Comparison of ENCODE assay signal across 17 mouse cellular contexts in the genomic region with DNA sequence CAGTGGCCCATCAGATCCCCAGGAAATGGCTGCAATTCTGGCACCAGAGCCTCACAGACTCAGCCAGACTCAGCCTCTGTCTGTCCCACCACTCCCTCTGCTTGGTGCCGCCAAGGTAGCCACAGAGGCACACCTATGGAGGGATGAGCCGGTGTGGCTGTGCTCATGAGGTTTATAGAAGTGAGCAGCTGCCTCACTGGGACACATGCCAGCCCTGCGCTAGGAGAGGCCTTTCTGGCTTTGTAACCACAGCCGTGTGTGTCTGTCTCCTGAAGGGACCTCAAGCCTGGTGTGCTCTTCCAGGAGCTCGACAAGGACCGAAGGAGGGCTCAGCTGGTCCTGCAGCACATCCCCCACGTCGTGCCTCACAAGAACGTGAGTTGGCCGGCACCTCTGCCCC. TPM values are rescaled to one million over a fixed set of nuclear protein-coding genes. Genes with fewer than 3 reads are reported as not detected.
DNase-seq lines count a peak whose midpoint lies in the region; ATAC-seq and TF ChIP-seq lines count a peak whose summit lies in the region.
"Had no signal": no experiment of that assay in that cellular context is flagged by ENCODE, and none has a peak within 500 bp of the region (broad histone marks: within the 10 kb centered on the region; RNA-seq: fewer than 3 reads in every experiment).

No protein-coding gene starts in this region.

- DNase-seq in gastrocnemius, adult 2 months, result peak; percentile 62
- no peak for DNase-seq in gastrocnemius, postnatal 25 days
- DNase-seq in NIH3T3 (ENCODE audit: low read depth), result peak; percentile 76
- peak; percentile 35 for DNase-seq in brain, embryonic 14.5 days (ENCODE audit: low read depth)
- DNase-seq in cerebellum, postnatal 14 days, result peak; percentile 54 to 73
- DNase-seq in frontal cortex, postnatal 36 days (ENCODE audit: low spot score in 2 of 2), result no peak
- DNase-seq: heart, adult 2 months; kidney, adult 18-20 months; kidney, postnatal 4 days; liver, embryonic 13.5 days; right cerebral cortex, postnatal 14 days; thymus, postnatal 36 days had no signal

- ATAC-seq in kidney, embryonic 16.5 days (ENCODE audit: low FRiP score, low TSS enrichment), result no peak
- no peak for ATAC-seq in intestine, postnatal 0 days

- TF ChIP-seq CTCF in gastrocnemius, adult 2 months (IDR thresholded peaks at IDR 0.05), result no peak
- TF ChIP-seq CTCF in brain, embryonic 14.5 days (IDR thresholded peaks at IDR 0.05; ENCODE audit: borderline replicate concordance, extremely low read depth, insufficient read depth, insufficient read length), result no peak
- no peak for TF ChIP-seq CTCF in intestine, postnatal 0 days (IDR thresholded peaks at IDR 0.05; ENCODE audit: low read depth)

- no peaks in the 10 kb centered on the region for H3K4me1 ChIP-seq in kidney, embryonic 16.5 days (ENCODE audit: insufficient read depth, low read length)
- no peaks in the 10 kb centered on the region for H3K4me1 ChIP-seq in intestine, postnatal 0 days (replicated peaks; ENCODE audit: control insufficient read depth, insufficient read depth, low read length)
- H3K4me1 ChIP-seq: embryonic facial prominence, embryonic 13.5 days; liver, embryonic 13.5 days; midbrain, embryonic 12.5 days had no signal

- H3K4me3 ChIP-seq in gastrocnemius, adult 2 months, result no peak overlapping the region
- no peak overlapping the region for H3K4me3 ChIP-seq in kidney, embryonic 16.5 days (ENCODE audit: low read length)
- H3K4me3 ChIP-seq in intestine, postnatal 0 days (ENCODE audit: low read depth, low read length), result no peak overlapping the region
- H3K4me3 ChIP-seq: embryonic facial prominence, embryonic 13.5 days; heart, adult 2 months; liver, embryonic 13.5 days; midbrain, embryonic 12.5 days had no signal

- H3K4me2 ChIP-seq in kidney, embryonic 16.5 days (replicated peaks; ENCODE audit: low read depth, low read length), result no peak overlapping the region
- no peak overlapping the region for H3K4me2 ChIP-seq in intestine, postnatal 0 days (replicated peaks; ENCODE audit: low read depth)
- H3K4me2 ChIP-seq: embryonic facial prominence, embryonic 13.5 days; hindbrain, embryonic 14.5 days; liver, embryonic 13.5 days; midbrain, embryonic 12.5 days had no signal

- H3K9me3 ChIP-seq in kidney, embryonic 16.5 days (ENCODE audit: low read length), result no peaks in the 10 kb centered on the region
- no peaks in the 10 kb centered on the region for H3K9me3 ChIP-seq in intestine, postnatal 0 days (ENCODE audit: control insufficient read depth)
- H3K9me3 ChIP-seq: embryonic facial prominence, embryonic 13.5 days; liver, embryonic 13.5 days; midbrain, embryonic 12.5 days had no signal

- no peak overlapping the region for H3K27ac ChIP-seq in gastrocnemius, adult 2 months
- no peak overlapping the region for H3K27ac ChIP-seq in kidney, embryonic 16.5 days (ENCODE audit: low read length)
- H3K27ac ChIP-seq in intestine, postnatal 0 days (ENCODE audit: low read depth, low read length), result no peak overlapping the region
- H3K27ac ChIP-seq: embryonic facial prominence, embryonic 13.5 days; heart, adult 2 months; hindbrain, embryonic 14.5 days; liver, embryonic 13.5 days; midbrain, embryonic 12.5 days had no signal

- H3K9ac ChIP-seq in kidney, embryonic 16.5 days (replicated peaks; ENCODE audit: low read length), result no peak overlapping the region
- H3K9ac ChIP-seq in intestine, postnatal 0 days (ENCODE audit: low read depth, low read length), result no peak overlapping the region
- H3K9ac ChIP-seq: embryonic facial prominence, embryonic 13.5 days; hindbrain, embryonic 14.5 days; liver, embryonic 13.5 days; midbrain, embryonic 12.5 days had no signal

- intact Hi-C loops in gastrocnemius, adult 2 months (cut with DNase I), result no loop called here

- no peak for TF ChIP-seq POLR2A in brain, embryonic 14.5 days (IDR thresholded peaks at IDR 0.05; ENCODE audit: borderline replicate concordance, extremely low read depth, insufficient read depth, insufficient read length, poor library complexity, severe bottlenecking)

- H3K27me3 ChIP-seq in kidney, embryonic 16.5 days (ENCODE audit: insufficient read depth, low read length), result no peaks in the 10 kb centered on the region
- no peaks in the 10 kb centered on the region for H3K27me3 ChIP-seq in intestine, postnatal 0 days (replicated peaks; ENCODE audit: control insufficient read depth, insufficient read depth, low read length)
- H3K27me3 ChIP-seq: embryonic facial prominence, embryonic 13.5 days; liver, embryonic 13.5 days; midbrain, embryonic 12.5 days had no signal

- H3K36me3 ChIP-seq in kidney, embryonic 16.5 days (ENCODE audit: insufficient read depth, low read length), result peaks cover 98% of the 10 kb centered on the region
- peaks cover 99% of the 10 kb centered on the region for H3K36me3 ChIP-seq in intestine, postnatal 0 days (ENCODE audit: control insufficient read depth, insufficient read depth)

- 82% methylated on average over 10 of the region's 10 CpGs for WGBS in kidney, embryonic 16.5 days
- 82% methylated on average over 10 of the region's 10 CpGs for WGBS in intestine, postnatal 0 days

RNA-seq across cellular contexts. Expression of a gene that starts 26.9 kb away (rescaled TPM):
- total RNA-seq in gastrocnemius, adult 2 months (2021), result 100 to 1,000 TPM; 116 to 120 TPM
- 100 to 1,000 TPM; 103 to 107 TPM for total RNA-seq in gastrocnemius, postnatal 25 days (2021)
- polyA plus RNA-seq in brain, embryonic 14.5 days (2012; rRNA removed), result 63.1 and 66.4 TPM in 2 replicates
- polyA plus RNA-seq in kidney, embryonic 16.5 days (2015; fragmentation: Nextera tagmentation; extraction: Ambion mirVana), result 51.5 and 54.0 TPM in 2 replicates
- 23.0 and 24.8 TPM in 2 replicates for polyA plus RNA-seq in intestine, postnatal 0 days (2015; fragmentation: Nextera tagmentation; extraction: Ambion mirVana)

RNA-seq across cellular contexts. Expression of a gene that starts 27.0 kb away (rescaled TPM):
- total RNA-seq in gastrocnemius, adult 2 months (2021), result 10 to 100 TPM; 16.8 to 21.1 TPM
- total RNA-seq in gastrocnemius, postnatal 25 days (2021), result 10 to 100 TPM; 18.7 to 23.6 TPM
- 91.8 and 96.2 TPM in 2 replicates for polyA plus RNA-seq in brain, embryonic 14.5 days (2012; rRNA removed)
- polyA plus RNA-seq in kidney, embryonic 16.5 days (2015; fragmentation: Nextera tagmentation; extraction: Ambion mirVana), result 116 and 124 TPM in 2 replicates
- polyA plus RNA-seq in intestine, postnatal 0 days (2015; fragmentation: Nextera tagmentation; extraction: Ambion mirVana), result 112 and 118 TPM in 2 replicates

RNA-seq across cellular contexts. Expression of a gene that starts 36.6 kb away (rescaled TPM):
- total RNA-seq in gastrocnemius, adult 2 months (2021), result 10 to 100 TPM; 17.3 to 19.0 TPM
- total RNA-seq in gastrocnemius, postnatal 25 days (2021), result 10 to 100 TPM in 1 of 2 experiments, 1 to 10 TPM in 1; 9.9 to 10.6 TPM
- polyA plus RNA-seq in brain, embryonic 14.5 days (2012; rRNA removed), result 26.2 and 28.3 TPM in 2 replicates
- 35.8 and 36.9 TPM in 2 replicates for polyA plus RNA-seq in kidney, embryonic 16.5 days (2015; fragmentation: Nextera tagmentation; extraction: Ambion mirVana)
- 7.3 and 8.0 TPM in 2 replicates for polyA plus RNA-seq in intestine, postnatal 0 days (2015; fragmentation: Nextera tagmentation; extraction: Ambion mirVana)

RNA-seq across cellular contexts. Expression of a gene that starts 36.8 kb away (rescaled TPM):
- 10 to 100 TPM in 1 of 2 experiments, 1 to 10 TPM in 1; 9.6 to 10.3 TPM for total RNA-seq in gastrocnemius, adult 2 months (2021)
- 1 to 10 TPM; 9.6 to 9.8 TPM for total RNA-seq in gastrocnemius, postnatal 25 days (2021)
- polyA plus RNA-seq in brain, embryonic 14.5 days (2012; rRNA removed), result 63.8 and 67.6 TPM in 2 replicates
- polyA plus RNA-seq in kidney, embryonic 16.5 days (2015; fragmentation: Nextera tagmentation; extraction: Ambion mirVana), result 37.2 and 39.5 TPM in 2 replicates
- polyA plus RNA-seq in intestine, postnatal 0 days (2015; fragmentation: Nextera tagmentation; extraction: Ambion mirVana), result 13.8 and 14.4 TPM in 2 replicates

Comparison
In these comparisons a context has a peak if more than half of its experiments do, and no peak if none do; other contexts are left out.
1. DNase-seq: peak in gastrocnemius, adult 2 months (single experiment), NIH3T3 (single experiment), brain, embryonic 14.5 days (single experiment) and cerebellum, postnatal 14 days (2 of 2); none in gastrocnemius, postnatal 25 days (single experiment) and frontal cortex, postnatal 36 days (0 of 2).